Mouse (Mus musculus) left cerebral cortex, adult 18-20 months (tissue): ENCODE data around the gene Magea8. TPM values are rescaled to one million over a fixed set of nuclear protein-coding genes. Genes with fewer than 3 reads are reported as not detected.
"Not testable (repeated sequence)": the region's sequence is repeated elsewhere in the genome, so short reads cannot be mapped to it uniquely, and the experiment has no call there.

Experiments
- DNase-seq, 2 experiments: peaks; one replicate each; pipeline ENCODE4 v3.0.0; 2021 to 2022; ENCODE audit warnings: low spot score in 2 of 2, mixed read lengths in 1 of 2
- long read RNA-seq, 2 experiments: library from polyadenylated mRNA; stranded (forward); transcript quantifications; one replicate each; pipeline ENCODE4 v2.0.0; 2021
- total RNA-seq, 2 experiments: library from RNA; stranded (reverse); gene quantifications; 2 replicates each; pipeline ENCODE4 v1.2.3; 2021

The Magea8 gene
- not detected for total RNA-seq
- long read RNA-seq, experiment 1, result 0 reads
- long read RNA-seq, experiment 2, result 0 reads

- DNase-seq, result not testable (repeated sequence)
Observed at GRCm38 (mm10) chrX:154995750-154996149, at the start of gene Magea8. Gene Magea8 (minus strand): TSS chrX:154995850.

GRCm38 (mm10) chrX:154949405-154949804, 46.2 kb downstream of the Magea8 start, which contains the start of gene Magea3:
Gene Magea3 (minus strand): TSS chrX:154949505.
- DNase-seq, result not testable (repeated sequence)

GRCm38 (mm10) chrX:154935887-154936286, 59.8 kb downstream of the Magea8 start, which contains the start of gene Magea6:
Gene Magea6 (minus strand): TSS chrX:154935987.
- DNase-seq, result not testable (repeated sequence)

Other genes starting within 250 kb of the Magea8 start
- not detected for gene Cldn34b1, start 105.6 kb downstream of the Magea8 start, total RNA-seq
- gene Magea6, start 59.9 kb downstream of the Magea8 start, total RNA-seq, result not detected
- gene Magea3, start 46.3 kb downstream of the Magea8 start, total RNA-seq, result not detected
- gene Magea5, start 67.3 kb upstream of the Magea8 start, total RNA-seq, result not detected
- not detected for gene Magea1, start 93.9 kb upstream of the Magea8 start, total RNA-seq
- not detected for gene Magea2, start 97.8 kb upstream of the Magea8 start, total RNA-seq
- not detected for gene Cldn34b2, start 132.6 kb upstream of the Magea8 start, total RNA-seq
- gene Sat1, start 220.6 kb upstream of the Magea8 start, total RNA-seq, result 10 to 100 TPM; 65.5 to 76.3 TPM